Mouse (Mus musculus) bone marrow macrophage, adult 2 months (primary cell): ENCODE results near the gene Itsn1.

Experiments
- CTCF ChIP-seq: IDR thresholded peaks from 2 replicates; pipeline ENCODE4 v1.5.1; 2012; ENCODE audit warnings: low read depth, mild to moderate bottlenecking, low read length, moderate library complexity
- POLR2A ChIP-seq: IDR thresholded peaks from 2 replicates; pipeline ENCODE4 v1.6.1; 2012; ENCODE audit warnings: mild to moderate bottlenecking, low read depth, low read length, borderline replicate concordance

DNA sequence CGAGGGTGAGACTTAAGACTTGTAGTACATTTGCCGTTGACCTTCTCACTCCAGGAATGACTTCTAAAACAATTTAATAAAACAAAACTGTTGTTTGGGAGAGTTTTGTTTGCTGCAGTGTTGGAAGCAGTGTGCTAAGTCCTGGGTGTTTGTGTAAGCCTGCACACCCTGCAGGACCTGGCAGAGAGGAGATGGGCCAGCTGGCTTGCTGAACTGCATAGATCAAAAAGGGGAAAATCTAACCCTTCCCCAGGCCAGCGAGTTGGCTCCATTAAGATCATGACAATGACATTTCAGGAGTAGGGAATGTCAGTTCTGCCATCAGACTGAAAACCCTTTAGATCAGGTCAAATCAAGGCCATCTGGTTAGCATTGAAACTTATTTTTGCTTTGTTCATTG, 130.1 kb downstream of the Itsn1 start:
- TF ChIP-seq CTCF = no peak
- no peak for TF ChIP-seq POLR2A
